Mouse (Mus musculus): ENCODE data around the gene Plekho1. TPM values are rescaled to one million over a fixed set of nuclear protein-coding genes. Genes with fewer than 3 reads are reported as not detected.

Plekho1 gene
- polyA plus RNA-seq, 1 experiment from 2014 or later, result 33.2 TPM

DNA sequence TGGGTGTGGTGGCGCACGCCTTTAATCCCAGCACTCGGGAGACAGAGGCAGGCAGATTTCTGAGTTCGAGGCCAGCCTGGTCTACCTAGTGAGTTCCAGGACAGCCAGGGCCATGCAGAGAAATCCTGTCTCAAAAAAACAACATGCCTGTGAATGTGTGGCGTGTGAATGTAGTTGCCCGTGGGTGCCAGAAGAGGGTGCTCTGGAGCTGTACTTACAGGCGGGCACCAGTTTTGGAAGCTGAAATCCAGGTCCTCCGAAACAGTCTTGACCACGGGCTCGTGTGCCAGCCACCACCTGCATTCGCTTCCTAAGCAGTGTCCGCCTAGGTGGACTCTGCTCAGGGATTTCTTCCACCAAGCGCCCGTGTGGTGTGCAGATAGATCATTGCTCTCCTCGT is 57.0 kb downstream of the Plekho1 start:
- H3K9ac ChIP-seq, result no peak overlapping the region
- WGBS, result 95% methylated on average over 15 of the region's 15 CpGs
- peaks cover 58% of the 10 kb centered on the region for H3K36me3 ChIP-seq

More for the DNA sequence above, 57.0 kb downstream of the Plekho1 start:
- no peak for ATAC-seq (ENCODE audit: insufficient read depth, low FRiP score, low read depth)
- H3K9me3 ChIP-seq, result no peaks in the 10 kb centered on the region
- no peaks in the 10 kb centered on the region for H3K27me3 ChIP-seq (replicated peaks)
- no peaks in the 10 kb centered on the region for H3K4me1 ChIP-seq
- H3K4me3 ChIP-seq (replicated peaks), result no peak overlapping the region
- H3K4me2 ChIP-seq, result no peak overlapping the region
- no peak overlapping the region for H3K27ac ChIP-seq

Other genes with a start within 250 kb of the Plekho1 start
- gene Tars2, start 235.8 kb downstream of the Plekho1 start, polyA plus RNA-seq (2015; fragmentation: Nextera tagmentation; extraction: Ambion mirVana), result 46.4 and 50.2 TPM in 2 replicates
- 20.5 TPM in 2 replicates for gene Rprd2, start 177.1 kb downstream of the Plekho1 start, polyA plus RNA-seq (2015; fragmentation: Nextera tagmentation; extraction: Ambion mirVana)
- 44.0 and 44.7 TPM in 2 replicates for gene Prpf3, start 140.1 kb downstream of the Plekho1 start, polyA plus RNA-seq (2015; fragmentation: Nextera tagmentation; extraction: Ambion mirVana)
- 312 and 324 TPM in 2 replicates for gene Mrps21, start 124.5 kb downstream of the Plekho1 start, polyA plus RNA-seq (2015; fragmentation: Nextera tagmentation; extraction: Ambion mirVana)
- 5.3 and 5.6 TPM in 2 replicates for gene Ciart, start 113.8 kb downstream of the Plekho1 start, polyA plus RNA-seq (2015; fragmentation: Nextera tagmentation; extraction: Ambion mirVana)
- 25.2 and 26.7 TPM in 2 replicates for gene BC028528, start 104.0 kb downstream of the Plekho1 start, polyA plus RNA-seq (2015; fragmentation: Nextera tagmentation; extraction: Ambion mirVana)
- 31.9 and 36.8 TPM in 2 replicates for gene Aph1a, start 102.0 kb downstream of the Plekho1 start, polyA plus RNA-seq (2015; fragmentation: Nextera tagmentation; extraction: Ambion mirVana)
- 2.8 and 3.0 TPM in 2 replicates for gene Car14, start 91.3 kb downstream of the Plekho1 start, polyA plus RNA-seq (2015; fragmentation: Nextera tagmentation; extraction: Ambion mirVana)
- gene Anp32e, start 66.8 kb downstream of the Plekho1 start, polyA plus RNA-seq (2015; fragmentation: Nextera tagmentation; extraction: Ambion mirVana), result 159 and 180 TPM in 2 replicates
- gene Vps45, start 62.5 kb upstream of the Plekho1 start, polyA plus RNA-seq (2015; fragmentation: Nextera tagmentation; extraction: Ambion mirVana), result 33.9 and 35.1 TPM in 2 replicates
- 20.0 and 22.3 TPM in 2 replicates for gene Otud7b, start 108.5 kb upstream of the Plekho1 start, polyA plus RNA-seq (2015; fragmentation: Nextera tagmentation; extraction: Ambion mirVana)
- 13.7 and 15.0 TPM in 2 replicates for gene Mtmr11, start 166.0 kb upstream of the Plekho1 start, polyA plus RNA-seq (2015; fragmentation: Nextera tagmentation; extraction: Ambion mirVana)
- gene Sf3b4, start 176.3 kb upstream of the Plekho1 start, polyA plus RNA-seq (2015; fragmentation: Nextera tagmentation; extraction: Ambion mirVana), result 135 and 139 TPM in 2 replicates
- 5.7 and 6.4 TPM in 2 replicates for gene Sv2a, start 185.2 kb upstream of the Plekho1 start, polyA plus RNA-seq (2015; fragmentation: Nextera tagmentation; extraction: Ambion mirVana)
- 54.8 and 55.0 TPM in 2 replicates for gene Bola1, start 223.7 kb upstream of the Plekho1 start, polyA plus RNA-seq (2015; fragmentation: Nextera tagmentation; extraction: Ambion mirVana)
- gene Hist2h2ab, start 223.9 kb upstream of the Plekho1 start, polyA plus RNA-seq (2015; fragmentation: Nextera tagmentation; extraction: Ambion mirVana), result 0.81 TPM in 1 of 2 replicates, not detected in the other
- gene Hist2h2ac, start 224.9 kb upstream of the Plekho1 start, polyA plus RNA-seq (2015; fragmentation: Nextera tagmentation; extraction: Ambion mirVana), result 11.4 and 14.5 TPM in 2 replicates
- 8.0 and 8.8 TPM in 2 replicates for gene Hist2h2be, start 225.1 kb upstream of the Plekho1 start, polyA plus RNA-seq (2015; fragmentation: Nextera tagmentation; extraction: Ambion mirVana)
- gene Hist2h3c2, start 243.1 kb upstream of the Plekho1 start, polyA plus RNA-seq (2015; fragmentation: Nextera tagmentation; extraction: Ambion mirVana), result 5.6 and 8.7 TPM in 2 replicates
- gene Hist2h2aa2, start 244.3 kb upstream of the Plekho1 start, polyA plus RNA-seq (2015; fragmentation: Nextera tagmentation; extraction: Ambion mirVana), result 50.4 and 70.5 TPM in 2 replicates
- gene Hist2h2aa1, start 249.5 kb upstream of the Plekho1 start, polyA plus RNA-seq (2015; fragmentation: Nextera tagmentation; extraction: Ambion mirVana), result 23.0 and 26.2 TPM in 2 replicates

Measured in stomach, embryonic 15.5 days (tissue).